Mouse (Mus musculus): Measurements from ENCODE around the gene Cadm4. TPM values are rescaled to one million over a fixed set of nuclear protein-coding genes. Genes with fewer than 3 reads are reported as not detected.
A peak's percentile ranks its signal among the peaks of the same experiment; 100 is the strongest.
"Not testable (repeated sequence)": the region's sequence is repeated elsewhere in the genome, so short reads cannot be mapped to it uniquely, and the experiment has no call there.

Cadm4 gene
- polyA plus RNA-seq, 1 experiment from 2014 or later: 0.65 TPM

GRCm38 (mm10) chr7:24480121-24480941 is 1.5 kb upstream of the Cadm4 start:
- Histone ChIP-seq H3K27ac (ENCODE audit: poor library complexity, severe bottlenecking) (no peak overlapping the region), H3K4me2 (no peak overlapping the region), H3K36me3 (no peaks in the 10 kb centered on the region), H3K9me3 (replicated peaks) (0 out of 2 replicates have a peak, but pooled peaks cover 5% of the 10 kb centered on the region), H3K9ac (no peak overlapping the region), H3K27me3 (replicated peaks) (peaks cover 70% of the 10 kb centered on the region), H3K4me1 (replicated peaks) (peaks cover 8% of the 10 kb centered on the region), H3K4me3 (no peak overlapping the region)
- WGBS: 62% methylated on average over 18 of the region's 18 CpGs
- ATAC-seq (ENCODE audit: insufficient number of reproducible peaks, low FRiP score): no peak

GRCm38 (mm10) chr7:24480986-24481473 is 793 bp upstream of the Cadm4 start:
- Histone ChIP-seq H3K27me3 (replicated peaks) (peaks cover 77% of the 10 kb centered on the region), H3K36me3 (no peaks in the 10 kb centered on the region), H3K9ac (peak overlapping the region; percentile 81), H3K9me3 (replicated peaks) (0 out of 2 replicates have a peak, but pooled peaks cover 5% of the 10 kb centered on the region), H3K4me3 (peak overlapping the region; percentile 70), H3K4me2 (peak overlapping the region; percentile 99), H3K27ac (ENCODE audit: poor library complexity, severe bottlenecking) (no peak overlapping the region), H3K4me1 (replicated peaks) (peaks cover 8% of the 10 kb centered on the region)
- 16% methylated on average over 14 of the region's 14 CpGs for WGBS
- peak; percentile 27; the same call in 1 of the 2 replicates for ATAC-seq (ENCODE audit: insufficient number of reproducible peaks, low FRiP score)

GRCm38 (mm10) chr7:24482208-24483020 is 591 bp downstream of the Cadm4 start:
- no peak overlapping the region for H3K27ac ChIP-seq (ENCODE audit: poor library complexity, severe bottlenecking)
- ATAC-seq (ENCODE audit: insufficient number of reproducible peaks, low FRiP score): peak; percentile 35; the same call in 1 of the 2 replicates
- peak overlapping the region; percentile 70 for H3K4me3 ChIP-seq
- H3K4me1 ChIP-seq (replicated peaks): peaks cover 8% of the 10 kb centered on the region
- H3K9ac ChIP-seq: peak overlapping the region; percentile 81
- peak overlapping the region; percentile 99 for H3K4me2 ChIP-seq
- 7% methylated on average over 7 of the region's 38 CpGs for WGBS
- H3K27me3 ChIP-seq (replicated peaks): peaks cover 85% of the 10 kb centered on the region
- no peaks in the 10 kb centered on the region for H3K36me3 ChIP-seq
- H3K9me3 ChIP-seq (replicated peaks): 0 out of 2 replicates have a peak, but pooled peaks cover 5% of the 10 kb centered on the region

- not testable (repeated sequence) for H3K36me3 ChIP-seq; H3K4me3 ChIP-seq; H3K9me3 ChIP-seq (replicated peaks); H3K27ac ChIP-seq (ENCODE audit: poor library complexity, severe bottlenecking); H3K9ac ChIP-seq; ATAC-seq (ENCODE audit: insufficient number of reproducible peaks, low FRiP score); H3K4me1 ChIP-seq (replicated peaks); H3K4me2 ChIP-seq
- 48% methylated on average over 6 of the region's 6 CpGs for WGBS
- H3K27me3 ChIP-seq (replicated peaks): peaks cover 84% of the 10 kb centered on the region
These were observed 1.5 kb downstream of the Cadm4 start for GRCm38 (mm10) chr7:24483291-24483690.

GRCm38 (mm10) chr7:24485481-24485880 is 3.7 kb downstream of the Cadm4 start:
- peaks cover 63% of the 10 kb centered on the region for H3K27me3 ChIP-seq (replicated peaks)
- H3K9me3 ChIP-seq (replicated peaks): no peaks in the 10 kb centered on the region
- H3K36me3 ChIP-seq: no peaks in the 10 kb centered on the region
- no peak for ATAC-seq (ENCODE audit: insufficient number of reproducible peaks, low FRiP score)
- no peak overlapping the region for H3K27ac ChIP-seq (ENCODE audit: poor library complexity, severe bottlenecking)
- H3K4me1 ChIP-seq (replicated peaks): peaks cover 8% of the 10 kb centered on the region
- no peak overlapping the region for H3K9ac ChIP-seq
- H3K4me3 ChIP-seq: no peak overlapping the region
- WGBS: 69% methylated on average over 9 of the region's 9 CpGs
- no peak overlapping the region for H3K4me2 ChIP-seq

GRCm38 (mm10) chr7:24486654-24487130 is 4.9 kb downstream of the Cadm4 start:
- Histone ChIP-seq H3K27ac (ENCODE audit: poor library complexity, severe bottlenecking) (no peak overlapping the region), H3K36me3 (no peaks in the 10 kb centered on the region), H3K4me1 (replicated peaks) (peaks cover under 1% of the 10 kb centered on the region), H3K4me3 (no peak overlapping the region), H3K27me3 (replicated peaks) (peaks cover 51% of the 10 kb centered on the region), H3K4me2 (no peak overlapping the region), H3K9ac (no peak overlapping the region), H3K9me3 (replicated peaks) (no peaks in the 10 kb centered on the region)
- 55% methylated on average over 9 of the region's 9 CpGs for WGBS
- ATAC-seq (ENCODE audit: insufficient number of reproducible peaks, low FRiP score): no peak

- WGBS: 33% methylated on average over 3 of the region's 3 CpGs
- H3K36me3 ChIP-seq: no peaks in the 10 kb centered on the region
- H3K27me3 ChIP-seq (replicated peaks): peaks cover 44% of the 10 kb centered on the region
- no peaks in the 10 kb centered on the region for H3K4me1 ChIP-seq (replicated peaks)
- no peak overlapping the region for H3K27ac ChIP-seq (ENCODE audit: poor library complexity, severe bottlenecking)
- no peak overlapping the region for H3K4me2 ChIP-seq
- no peak overlapping the region for H3K9ac ChIP-seq
- no peak for ATAC-seq (ENCODE audit: insufficient number of reproducible peaks, low FRiP score)
- H3K4me3 ChIP-seq: no peak overlapping the region
- no peaks in the 10 kb centered on the region for H3K9me3 ChIP-seq (replicated peaks)
These were observed 5.6 kb downstream of the Cadm4 start for GRCm38 (mm10) chr7:24487403-24487802.

GRCm38 (mm10) chr7:24488303-24488702 is 6.5 kb downstream of the Cadm4 start:
- Histone ChIP-seq H3K27ac (ENCODE audit: poor library complexity, severe bottlenecking) (no peak overlapping the region), H3K4me3 (no peak overlapping the region), H3K36me3 (no peaks in the 10 kb centered on the region), H3K4me1 (replicated peaks) (no peaks in the 10 kb centered on the region), H3K4me2 (no peak overlapping the region), H3K9me3 (replicated peaks) (no peaks in the 10 kb centered on the region), H3K27me3 (replicated peaks) (peaks cover 35% of the 10 kb centered on the region), H3K9ac (no peak overlapping the region)
- ATAC-seq (ENCODE audit: insufficient number of reproducible peaks, low FRiP score): no peak
- 81% methylated on average over 8 of the region's 8 CpGs for WGBS

- Histone ChIP-seq H3K9me3 (replicated peaks) (peaks cover 11% of the 10 kb centered on the region), H3K4me3 (peak overlapping the region; percentile 45), H3K4me1 (replicated peaks) (peaks cover 23% of the 10 kb centered on the region), H3K4me2 (peak overlapping the region; percentile 70), H3K36me3 (no peaks in the 10 kb centered on the region), H3K9ac (no peak overlapping the region), H3K27ac (ENCODE audit: poor library complexity, severe bottlenecking) (no peak overlapping the region), H3K27me3 (replicated peaks) (peaks cover 71% of the 10 kb centered on the region)
- ATAC-seq (ENCODE audit: insufficient number of reproducible peaks, low FRiP score): no peak
- 9% methylated on average over 43 of the region's 43 CpGs for WGBS
These were observed 18.2 kb downstream of the Cadm4 start for GRCm38 (mm10) chr7:24499856-24500577.

GRCm38 (mm10) chr7:24500929-24501328 is 19.1 kb downstream of the Cadm4 start:
- Histone ChIP-seq H3K4me2 (no peak overlapping the region), H3K9ac (no peak overlapping the region), H3K27me3 (replicated peaks) (peaks cover 71% of the 10 kb centered on the region), H3K9me3 (replicated peaks) (peaks cover 11% of the 10 kb centered on the region), H3K4me1 (replicated peaks) (peaks cover 32% of the 10 kb centered on the region), H3K4me3 (no peak overlapping the region), H3K27ac (ENCODE audit: poor library complexity, severe bottlenecking) (no peak overlapping the region), H3K36me3 (no peaks in the 10 kb centered on the region)
- WGBS: 18% methylated on average over 7 of the region's 7 CpGs
- ATAC-seq (ENCODE audit: insufficient number of reproducible peaks, low FRiP score): no peak

All from heart, embryonic 12.5 days (tissue).